Mouse (Mus musculus) bone marrow, adult 2 months (tissue): ENCODE data around the gene Cldn7.

ENCODE experiments used
- CTCF ChIP-seq: fragments of 200-500 bp; IDR thresholded peaks from 2 replicates; pipeline ENCODE4 v1.5.1; 2011; ENCODE audit warnings: low read length, control low read depth; ENCODE audit not compliant: control insufficient read depth, insufficient read depth
- POLR2A ChIP-seq: fragments of 200-500 bp; IDR thresholded peaks from 2 replicates; pipeline ENCODE4 v1.6.1; 2011; ENCODE audit warnings: low read depth, mild to moderate bottlenecking, control low read depth, low read length, borderline replicate concordance; ENCODE audit not compliant: control insufficient read depth

DNA sequence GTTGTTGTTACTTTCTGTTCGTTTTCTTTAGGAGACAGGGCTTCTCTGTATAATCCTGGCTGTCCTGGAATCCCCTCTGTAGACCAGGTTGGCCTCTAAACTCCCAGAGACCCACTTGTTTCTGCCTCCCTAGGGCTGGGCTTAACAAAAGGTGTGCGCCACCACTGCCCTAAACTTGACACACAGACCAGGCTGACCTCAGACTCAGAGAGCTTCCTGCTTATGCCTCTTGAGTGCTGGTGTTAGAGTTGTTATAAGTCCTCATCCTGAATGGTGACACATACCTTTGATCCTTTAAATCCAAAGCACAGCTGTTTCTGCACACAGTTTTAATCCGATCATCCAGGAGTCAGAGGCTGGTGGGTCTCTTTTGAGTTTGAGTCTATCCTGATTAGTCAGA lies 28.4 kb downstream of the Cldn7 start:
- TF ChIP-seq POLR2A (no peak), CTCF (no peak)
